In the genomic region with DNA sequence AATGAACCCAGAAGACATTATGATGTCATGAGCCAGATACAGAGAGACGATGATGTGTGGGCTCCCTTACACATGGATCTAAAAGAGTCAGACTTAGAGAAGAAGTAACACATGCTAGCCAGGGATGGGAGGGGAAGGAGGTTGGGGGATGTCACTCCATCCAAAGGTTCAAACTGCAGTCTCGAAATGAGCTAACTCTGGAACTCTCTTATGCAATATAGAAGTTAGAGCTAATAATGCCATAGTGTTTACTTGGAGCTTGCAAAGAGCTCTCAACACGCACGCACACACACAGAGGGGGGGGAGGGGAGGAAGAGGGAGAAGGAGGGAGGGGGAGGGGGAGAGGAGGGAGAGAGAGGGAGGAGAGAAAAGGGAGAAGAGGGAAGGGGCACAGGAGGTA, we compare ENCODE assay signal across 26 mouse cellular contexts. TPM values are rescaled to one million over a fixed set of nuclear protein-coding genes. Genes with fewer than 3 reads are reported as not detected.
A peak's percentile ranks its signal among the peaks of the same experiment; 100 is the strongest.
DNase-seq lines count a peak whose midpoint lies in the region; ATAC-seq and TF ChIP-seq lines count a peak whose summit lies in the region.
"Had no signal": no experiment of that assay in that cellular context is flagged by ENCODE, and none has a peak within 500 bp of the region (broad histone marks: within the 10 kb centered on the region; RNA-seq: fewer than 3 reads in every experiment).

No protein-coding gene starts in this region.

- in situ Hi-C loops in CH12.LX (cut with MboI; ENCODE audit: low pct_ligation_motif_present, low pct_unique_long_range_greater_than_20kb, low sequenced_read_pairs) = loop anchor here (5.0 kb wide), 1 partner anchor 39 kb away; no protein-coding TSS in a partner anchor

- H3K9ac ChIP-seq in liver, embryonic 16.5 days (ENCODE audit: low read depth, low read length) = no peak overlapping the region
- H3K9ac ChIP-seq in CH12.LX (ENCODE audit: insufficient read depth, low read depth) = no peak overlapping the region
- H3K9ac ChIP-seq in heart, embryonic 12.5 days = no peak overlapping the region
- H3K9ac ChIP-seq: forebrain, embryonic 13.5 days; heart, embryonic 15.5 days; hindbrain, embryonic 13.5 days had no signal

- no peaks in the 10 kb centered on the region for H3K9me3 ChIP-seq in liver, embryonic 16.5 days (replicated peaks; ENCODE audit: control insufficient read depth, low read length)
- H3K9me3 ChIP-seq in CH12.LX (replicated peaks; ENCODE audit: low read length) = peaks cover 11% of the 10 kb centered on the region
- H3K9me3 ChIP-seq in heart, embryonic 12.5 days (replicated peaks) = no peaks in the 10 kb centered on the region
- H3K9me3 ChIP-seq: forebrain, embryonic 10.5 days; forebrain, embryonic 13.5 days; heart, embryonic 15.5 days; hindbrain, embryonic 10.5 days; hindbrain, embryonic 13.5 days had no signal

- H3K27me3 ChIP-seq in liver, embryonic 16.5 days (ENCODE audit: control insufficient read depth, insufficient read depth, low read depth, low read length) = no peaks in the 10 kb centered on the region
- no peaks in the 10 kb centered on the region for H3K27me3 ChIP-seq in CH12.LX (replicated peaks)
- no peaks in the 10 kb centered on the region for H3K27me3 ChIP-seq in heart, embryonic 12.5 days (replicated peaks)
- H3K27me3 ChIP-seq: forebrain, embryonic 13.5 days; heart, embryonic 15.5 days; hindbrain, embryonic 13.5 days had no signal

- no peak for TF ChIP-seq EP300 in CH12.LX (IDR thresholded peaks at IDR 0.05; ENCODE audit: low read length)

- peak; percentile 76 for ATAC-seq in liver, embryonic 16.5 days (ENCODE audit: low read depth)
- ATAC-seq in heart, embryonic 12.5 days (ENCODE audit: insufficient number of reproducible peaks, low FRiP score) = no peak
- ATAC-seq: activated CD4-positive, CD25-positive, alpha-beta regulatory T cell, adult 4 months; CD4-positive, CD25-positive, alpha-beta regulatory T cell, adult 4 months; forebrain, embryonic 13.5 days; forebrain, embryonic 16.5 days; hindbrain, embryonic 16.5 days had no signal

- no peak for TF ChIP-seq RAD21 in CH12.LX (IDR thresholded peaks at IDR 0.05; ENCODE audit: low read depth, low read length)

- H3K4me2 ChIP-seq in liver, embryonic 16.5 days (ENCODE audit: low read depth, low read length) = no peak overlapping the region
- H3K4me2 ChIP-seq in CH12.LX (ENCODE audit: insufficient read depth, low read depth, poor library complexity, severe bottlenecking) = no peak overlapping the region
- H3K4me2 ChIP-seq in heart, embryonic 12.5 days = no peak overlapping the region
- H3K4me2 ChIP-seq: forebrain, embryonic 13.5 days; heart, embryonic 11.5 days; heart, embryonic 15.5 days; hindbrain, embryonic 13.5 days had no signal

- DNase-seq in liver = no peak
- no peak for DNase-seq in CH12.LX (ENCODE audit: extremely low read depth)
- DNase-seq in kidney, adult 11 months = no peak
- DNase-seq: adrenal gland, adult 8-10 months; adrenal gland, postnatal 25 days; cerebellum, adult 18-20 months; cerebellum, adult 9-10 months; cerebellum, postnatal 14 days; gastrocnemius, postnatal 36 days; heart, adult 11 months; heart, postnatal 10 days; heart, postnatal 36 days had no signal

- peaks cover 4% of the 10 kb centered on the region; the same call in 1 of the 2 replicates for H3K4me1 ChIP-seq in liver, embryonic 16.5 days (ENCODE audit: control insufficient read depth, low read depth, low read length)
- peaks cover 18 to 57% of the 10 kb centered on the region in 2 experiments for H3K4me1 ChIP-seq in CH12.LX (ENCODE audit: control insufficient read depth in 1 of 2, insufficient read depth in 2 of 2)
- peaks cover 68% of the 10 kb centered on the region for H3K4me1 ChIP-seq in bone marrow macrophage, adult 2 months (ENCODE audit: control insufficient read depth, insufficient read depth, low read length)
- 0 out of 2 replicates have a peak, but pooled peaks cover 4% of the 10 kb centered on the region for H3K4me1 ChIP-seq in heart, embryonic 12.5 days (replicated peaks)
- H3K4me1 ChIP-seq: forebrain, embryonic 10.5 days; forebrain, embryonic 13.5 days; heart, embryonic 15.5 days; hindbrain, embryonic 13.5 days had no signal

- peaks cover 30% of the 10 kb centered on the region for H3K79me2 ChIP-seq in CH12.LX (replicated peaks; ENCODE audit: control insufficient read depth, extremely low read depth, insufficient read depth, poor library complexity, severe bottlenecking)
- H3K79me2 ChIP-seq in macrophage (ENCODE audit: inconsistent target) = peaks cover 100% of the 10 kb centered on the region

- dilution Hi-C loops in CH12.LX (cut with MboI; ENCODE audit: extremely low pct_ligation_motif_present, extremely low pct_unique_long_range_greater_than_20kb, low sequenced_read_pairs) = no loop called here

- no peak for TF ChIP-seq POLR2A in CH12.LX (IDR thresholded peaks at IDR 0.05; ENCODE audit: low read depth, low read length)
- TF ChIP-seq POLR2A in bone marrow macrophage, adult 2 months (IDR thresholded peaks at IDR 0.05; ENCODE audit: borderline replicate concordance, low read depth, low read length) = no peak

- WGBS in liver, embryonic 16.5 days (ENCODE audit: insufficient replicate concordance) = 48% methylated on average over 4 of the region's 4 CpGs
- WGBS in macrophage (ENCODE audit: missing documents) = 27% methylated on average over 2 of the region's 4 CpGs
- WGBS in heart, embryonic 12.5 days = 83% methylated on average over 4 of the region's 4 CpGs

- no peak for TF ChIP-seq CTCF in CH12.LX (conservative IDR thresholded peaks at IDR 0.05 in 1 of 2, IDR thresholded peaks at IDR 0.05 in 1 of 2; ENCODE audit: low read depth in 2 of 2, low read length in 2 of 2)
- TF ChIP-seq CTCF in bone marrow macrophage, adult 2 months (IDR thresholded peaks at IDR 0.05; ENCODE audit: low read depth, low read length) = no peak

- no peak overlapping the region for H3K27ac ChIP-seq in liver, embryonic 16.5 days (ENCODE audit: low read length)
- H3K27ac ChIP-seq in CH12.LX (ENCODE audit: insufficient read depth, low read depth) = no peak overlapping the region
- peak overlapping the region; percentile 80; the same call in 1 of the 2 replicates for H3K27ac ChIP-seq in bone marrow macrophage, adult 2 months (ENCODE audit: insufficient read depth, low read depth, low read length)
- peak overlapping the region; percentile 77 for H3K27ac ChIP-seq in macrophage
- no peak overlapping the region for H3K27ac ChIP-seq in heart, embryonic 12.5 days (ENCODE audit: poor library complexity, severe bottlenecking)
- H3K27ac ChIP-seq: forebrain, embryonic 10.5 days; forebrain, embryonic 13.5 days; heart, embryonic 15.5 days; hindbrain, embryonic 10.5 days; hindbrain, embryonic 13.5 days had no signal

- no peak overlapping the region for H3K4me3 ChIP-seq in liver, embryonic 16.5 days (ENCODE audit: low read depth, low read length)
- no peak overlapping the region for H3K4me3 ChIP-seq in CH12.LX (replicated peaks in 1 of 3; ENCODE audit: low read depth in 2 of 3, low read length in 2 of 3, poor library complexity in 1 of 3)
- no peak overlapping the region for H3K4me3 ChIP-seq in bone marrow macrophage, adult 2 months (ENCODE audit: insufficient read depth, low read length)
- H3K4me3 ChIP-seq in macrophage (ENCODE audit: inconsistent target) = no peak overlapping the region
- no peak overlapping the region for H3K4me3 ChIP-seq in heart, embryonic 12.5 days
- H3K4me3 ChIP-seq: forebrain, embryonic 10.5 days; forebrain, embryonic 13.5 days; heart, embryonic 15.5 days; hindbrain, embryonic 10.5 days; hindbrain, embryonic 13.5 days had no signal

- H3K36me3 ChIP-seq in liver, embryonic 16.5 days (ENCODE audit: control insufficient read depth, insufficient read depth) = peaks cover 7% of the 10 kb centered on the region; the same call in 1 of the 2 replicates
- H3K36me3 ChIP-seq in CH12.LX (replicated peaks in 1 of 2; ENCODE audit: control insufficient read depth in 1 of 2, insufficient read depth in 1 of 2, low read length in 1 of 2) (peaks cover 24 to 34% of the 10 kb centered on the region in 2 experiments), macrophage (ENCODE audit: inconsistent target) (peaks cover 47% of the 10 kb centered on the region)
- no peaks in the 10 kb centered on the region for H3K36me3 ChIP-seq in heart, embryonic 12.5 days
- H3K36me3 ChIP-seq: forebrain, embryonic 10.5 days; heart, embryonic 15.5 days; hindbrain, embryonic 10.5 days; hindbrain, embryonic 13.5 days had no signal

TF ChIP-seq in CH12.LX, 34 proteins besides CTCF, POLR2A, EP300 and RAD21:
- no peak for TF ChIP-seq CHD1 (IDR thresholded peaks at IDR 0.05; ENCODE audit: low read depth, low read length)
- peak; percentile 45; the same call in 1 of the 2 replicates for TF ChIP-seq CHD2 (IDR thresholded peaks at IDR 0.05; ENCODE audit: low read length)
- TF ChIP-seq MAZ (IDR thresholded peaks at IDR 0.05; ENCODE audit: low read depth, low read length) = no peak
- TF ChIP-seq E2F4 (IDR thresholded peaks at IDR 0.05; ENCODE audit: insufficient replicate concordance, low read depth, low read length) = no peak

RNA-seq across cellular contexts. Expression of a gene that starts 13.5 kb away (rescaled TPM):
- 14.9 and 17.9 TPM in 2 replicates for polyA plus RNA-seq in liver, embryonic 16.5 days (2015; fragmentation: Nextera tagmentation; extraction: Ambion mirVana)
- total RNA-seq in CH12.LX (2012; rRNA removed) = 34.3 and 37.4 TPM in 2 replicates
- 25.1 and 26.7 TPM in 2 replicates for total RNA-seq in CH12.LX (2014; rRNA removed)
- 98.6 and 106 TPM in 2 replicates for polyA plus RNA-seq in CH12.LX (2012; ENCODE audit: insufficient read length, low read depth)
- 312 and 343 TPM in 2 replicates for polyA plus RNA-seq in bone marrow macrophage, adult 2 months (2012; ENCODE audit: insufficient read depth, insufficient read length, missing spikeins)
- total RNA-seq in macrophage (2018; cell fraction: chromatin; rRNA removed) = 1,000 to 10,000 TPM in 4 of 26 experiments, 100 to 1,000 TPM in 22; 407 to 1,215 (median 770) TPM
- 1,000 to 10,000 TPM in 2 of 26 experiments, 100 to 1,000 TPM in 24; 359 to 1,029 (median 645) TPM for total RNA-seq in macrophage (2018; cell fraction: cytosol; rRNA removed)
- 100 to 1,000 TPM; 383 to 992 (median 819) TPM for total RNA-seq in macrophage (2018; cell fraction: nucleus; rRNA removed)
- 244 to 547 TPM (median 285 TPM) in 3 replicates for polyA plus RNA-seq in macrophage (2018)
- polyA plus RNA-seq in heart, embryonic 12.5 days (2016; fragmentation: Nextera tagmentation; extraction: Ambion mirVana) = 1.3 and 1.4 TPM in 2 replicates

Comparison
In these comparisons a context has a peak if more than half of its experiments do, and no peak if none do; other contexts are left out.
1. H3K27ac ChIP-seq: peak in bone marrow macrophage, adult 2 months (single experiment) and macrophage (single experiment); none in liver, embryonic 16.5 days (single experiment), CH12.LX (single experiment) and heart, embryonic 12.5 days (single experiment).